Mouse (Mus musculus): ENCODE data around the gene E130308A19Rik. TPM values are rescaled to one million over a fixed set of nuclear protein-coding genes. Genes with fewer than 3 reads are reported as not detected.

E130308A19Rik gene
- total RNA-seq, 2 experiments from 2014 or later: 3.3 to 3.7 TPM

DNA sequence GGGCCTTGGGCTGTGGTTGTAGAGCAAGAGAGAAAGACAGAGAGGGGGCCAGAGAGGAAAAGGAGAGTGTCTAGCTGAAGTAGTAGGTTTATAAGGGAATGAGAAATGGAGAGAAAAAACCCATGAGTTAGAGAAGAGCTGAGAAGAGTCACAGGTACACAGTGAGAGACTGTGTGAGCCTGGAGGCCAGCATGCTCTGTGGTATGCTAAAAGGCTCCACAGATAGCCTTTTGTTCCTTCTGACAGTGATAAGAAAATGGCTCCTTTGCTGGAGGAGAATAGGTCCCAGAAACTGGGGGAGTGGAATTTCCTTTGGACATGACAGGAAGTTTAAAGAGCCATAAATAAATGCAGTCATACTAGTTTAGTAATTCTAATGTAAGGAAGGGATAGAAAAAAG is 13.2 kb downstream of the E130308A19Rik start:
- no peak for DNase-seq

DNA sequence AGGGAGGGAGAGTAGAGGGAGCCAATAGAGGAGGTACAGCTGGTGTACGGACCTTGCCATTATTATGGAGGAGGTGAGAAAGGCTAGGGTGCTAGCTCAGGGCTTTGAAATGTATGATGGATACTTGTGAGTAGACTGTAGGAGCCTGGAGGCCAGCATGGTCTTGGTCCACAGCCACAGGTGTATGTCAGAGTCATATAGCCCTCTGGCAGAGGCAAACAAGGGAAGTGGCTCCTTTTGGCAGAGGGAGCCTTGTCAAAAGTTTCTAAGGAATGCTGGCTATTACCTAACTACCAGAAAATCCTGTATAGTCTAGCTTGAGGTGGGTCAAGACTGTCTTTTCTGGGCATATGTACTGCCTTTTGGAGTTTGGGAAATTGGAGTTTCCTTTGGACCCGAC is 14.7 kb downstream of the E130308A19Rik start:
- DNase-seq: no peak

DNA sequence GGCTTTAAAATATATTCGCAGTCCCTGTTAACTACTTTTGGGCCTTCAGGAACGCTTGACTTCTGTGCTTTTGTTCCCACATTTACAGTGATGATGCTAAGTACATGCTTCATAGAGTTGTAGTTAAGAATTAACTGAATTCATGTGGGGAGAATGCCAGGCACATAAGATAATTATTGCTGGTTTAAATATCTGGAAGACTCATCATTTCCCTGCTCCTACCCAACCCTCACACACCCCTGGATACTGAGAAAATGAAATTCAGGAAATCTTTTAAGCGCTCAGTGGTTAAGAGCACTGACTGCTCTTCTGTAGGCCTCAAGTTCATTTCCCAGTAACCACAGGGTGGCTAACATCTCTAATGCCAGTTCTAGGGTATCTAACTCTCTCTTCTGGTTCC is 16.0 kb downstream of the E130308A19Rik start:
- no peak for DNase-seq

DNA sequence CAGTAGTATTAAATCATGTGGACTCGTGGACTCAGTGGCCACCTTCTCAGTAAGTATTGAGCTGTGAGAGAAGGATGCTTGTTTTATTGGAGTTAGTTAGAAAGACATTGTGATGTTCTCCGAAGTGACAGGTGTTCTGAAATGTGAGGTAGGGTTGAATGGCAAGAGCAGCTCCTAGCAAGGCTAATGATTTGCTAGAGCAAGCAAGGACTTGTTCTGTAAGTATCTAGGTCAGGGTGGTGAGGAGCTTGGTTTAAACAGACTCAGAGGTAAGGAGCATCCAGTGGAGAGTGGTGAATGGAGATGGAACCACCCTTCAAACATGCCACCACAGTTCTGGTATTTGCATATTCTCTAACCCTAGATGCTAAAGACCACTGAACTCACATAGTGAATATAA is 16.6 kb downstream of the E130308A19Rik start:
- DNase-seq: no peak

DNA sequence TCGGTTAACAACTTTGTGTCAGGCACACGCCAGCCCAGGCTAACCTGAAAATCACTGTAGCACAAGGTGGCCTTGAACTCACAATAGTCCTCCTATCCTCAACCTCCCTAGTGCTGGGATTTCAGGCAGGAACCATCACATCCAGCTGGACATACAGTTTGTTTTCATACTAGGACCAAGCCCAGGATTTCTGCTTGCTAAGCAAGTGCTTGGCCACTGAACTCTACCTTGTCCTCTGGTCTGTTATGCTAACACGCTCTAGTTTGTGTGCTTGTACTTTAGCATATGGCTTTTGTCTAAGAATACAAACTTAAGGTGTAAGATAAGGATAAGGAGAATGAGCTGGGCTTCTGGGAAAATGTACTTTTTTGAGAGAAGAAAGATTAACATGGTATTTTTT is 18.4 kb downstream of the E130308A19Rik start:
- DNase-seq: no peak

DNA sequence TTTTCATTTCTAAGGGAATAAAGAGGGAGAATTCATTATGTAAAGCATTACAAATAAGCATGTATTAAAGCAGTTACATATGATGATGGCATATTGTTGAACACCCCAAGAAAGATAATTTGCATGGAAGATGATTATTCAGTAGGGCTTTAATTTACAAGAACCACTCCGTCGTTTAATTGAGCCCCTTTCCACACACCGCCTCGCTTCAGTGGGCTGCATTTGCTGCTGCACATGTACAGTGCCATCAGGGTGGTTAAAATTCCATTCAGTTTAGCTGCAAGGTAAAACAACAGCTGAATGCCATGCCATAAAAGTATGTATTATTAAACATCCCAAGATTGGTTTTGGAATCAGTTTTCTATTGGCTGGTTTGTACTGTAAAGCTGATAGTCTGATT is 19.0 kb downstream of the E130308A19Rik start:
- no peak for DNase-seq

DNA sequence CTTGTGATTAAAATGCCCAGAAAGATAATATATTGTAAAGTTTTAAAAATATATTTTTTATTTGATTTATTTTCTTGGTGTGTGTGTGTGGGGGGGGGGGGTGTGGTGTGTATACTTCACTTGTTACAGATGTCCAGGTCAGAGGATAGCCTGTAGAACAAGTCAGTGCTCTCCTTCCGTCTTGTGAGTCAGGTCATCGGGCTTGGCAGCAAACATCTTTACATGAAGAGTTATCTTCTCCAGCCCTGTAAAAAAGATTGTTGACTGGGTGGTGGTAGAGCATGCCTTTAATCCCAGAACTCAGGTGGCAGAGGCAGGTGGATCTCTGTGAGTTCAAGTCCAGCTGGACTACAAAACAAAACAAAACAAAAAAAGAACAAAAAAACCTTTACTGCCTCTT is 19.6 kb downstream of the E130308A19Rik start:
- DNase-seq: no peak

DNA sequence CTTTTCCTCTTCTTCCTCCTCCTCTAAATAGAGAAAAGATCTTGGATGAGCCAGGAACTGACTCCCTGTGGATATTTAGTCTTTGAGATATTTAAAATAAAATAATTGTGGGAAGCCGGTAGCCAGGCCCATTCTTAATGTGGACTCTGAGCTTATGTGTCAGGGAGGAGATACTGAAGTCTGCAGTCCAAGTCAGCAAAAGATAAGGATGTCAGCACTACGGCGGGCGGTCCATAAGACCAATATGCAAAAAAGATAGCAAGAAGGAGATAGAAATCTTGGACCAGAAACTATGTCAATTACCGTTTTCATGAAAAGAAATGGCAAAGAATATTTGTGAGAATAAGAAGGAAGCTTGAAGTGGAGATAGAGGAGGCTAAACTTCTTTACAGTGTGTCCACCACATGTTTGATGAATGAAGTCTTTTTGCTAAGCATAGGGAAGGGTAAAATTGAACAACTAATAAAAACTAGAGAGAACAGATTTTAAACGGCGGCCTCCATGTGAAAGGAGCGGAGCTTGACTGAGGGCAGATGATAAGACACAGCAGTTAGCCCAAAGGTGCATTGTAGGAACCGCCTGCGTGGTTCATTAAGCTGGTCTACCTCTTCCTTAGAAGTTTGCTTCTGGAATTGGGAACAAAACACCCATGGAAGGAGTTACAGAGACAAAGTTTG is 20.1 kb downstream of the E130308A19Rik start:
- no peak for DNase-seq

DNA sequence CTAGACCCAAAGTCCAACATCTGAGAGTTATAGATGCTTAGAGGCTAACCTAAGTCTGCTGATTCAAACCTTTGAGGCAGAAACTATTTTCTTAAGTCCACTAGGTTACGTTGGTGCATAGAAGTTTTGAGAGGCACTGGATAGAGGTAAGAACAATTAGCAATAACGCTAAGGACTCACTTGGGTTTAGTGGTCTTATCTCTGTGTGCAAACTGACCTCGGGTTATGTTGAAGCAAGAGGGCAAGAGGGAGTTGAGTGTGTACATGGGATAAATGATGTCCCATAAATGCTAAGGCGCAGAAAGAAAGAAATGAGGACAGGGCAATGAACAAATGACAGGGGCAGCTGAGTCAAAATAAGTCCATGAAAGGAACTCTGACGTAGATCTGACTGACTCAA is 23.1 kb downstream of the E130308A19Rik start:
- no peak for DNase-seq

DNA sequence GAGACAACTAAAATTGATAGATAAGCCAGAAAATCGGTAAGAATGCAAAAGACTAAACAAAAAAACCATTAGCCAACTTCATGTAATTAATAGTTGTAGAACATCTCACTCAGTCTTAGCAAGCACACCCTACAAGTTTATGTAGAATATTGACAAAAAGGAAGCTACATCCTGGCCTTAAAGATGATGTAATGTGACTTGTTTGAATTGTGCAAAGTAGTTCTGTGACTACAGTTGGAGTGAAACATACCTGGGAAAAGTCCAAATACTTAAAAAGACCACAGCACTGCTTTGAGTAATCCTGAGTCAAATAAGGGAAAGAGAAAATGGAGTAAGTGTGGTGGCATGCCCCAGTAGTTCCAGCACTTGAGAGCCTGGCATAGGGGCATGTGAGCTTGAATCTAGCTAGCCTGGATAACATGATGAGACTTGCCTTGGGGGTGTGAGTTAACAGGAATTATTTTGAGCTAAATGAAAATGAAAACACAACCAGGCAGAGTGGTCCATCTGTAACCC is 26.2 kb downstream of the E130308A19Rik start:
- DNase-seq: no peak

DNA sequence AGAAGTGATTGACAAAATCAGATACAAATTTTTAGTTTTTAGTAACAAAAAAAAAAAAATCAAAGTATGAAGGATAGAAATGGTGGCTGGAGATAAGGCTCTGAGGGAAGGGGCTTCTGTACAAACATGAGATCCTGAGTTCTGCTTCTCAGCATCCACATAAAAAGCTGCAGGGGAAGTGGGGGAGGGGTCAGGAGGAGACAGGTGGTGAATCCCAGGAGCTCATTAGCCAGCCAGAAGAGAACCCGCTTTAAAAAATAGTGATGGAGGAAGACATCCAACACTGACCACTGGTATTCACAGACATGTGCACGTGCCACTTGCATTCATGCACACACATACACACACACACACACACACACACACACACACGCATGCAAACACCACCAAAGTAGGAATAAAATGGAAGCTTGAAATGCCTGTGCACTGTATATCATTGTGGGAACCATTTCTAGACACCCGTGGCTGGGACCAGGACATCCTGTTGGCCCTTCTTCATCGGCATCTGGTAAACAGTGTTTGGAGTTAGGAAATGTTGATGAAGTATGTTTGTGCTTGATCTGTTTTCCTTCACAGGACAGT is 30.1 kb downstream of the E130308A19Rik start:
- no peak for DNase-seq

DNA sequence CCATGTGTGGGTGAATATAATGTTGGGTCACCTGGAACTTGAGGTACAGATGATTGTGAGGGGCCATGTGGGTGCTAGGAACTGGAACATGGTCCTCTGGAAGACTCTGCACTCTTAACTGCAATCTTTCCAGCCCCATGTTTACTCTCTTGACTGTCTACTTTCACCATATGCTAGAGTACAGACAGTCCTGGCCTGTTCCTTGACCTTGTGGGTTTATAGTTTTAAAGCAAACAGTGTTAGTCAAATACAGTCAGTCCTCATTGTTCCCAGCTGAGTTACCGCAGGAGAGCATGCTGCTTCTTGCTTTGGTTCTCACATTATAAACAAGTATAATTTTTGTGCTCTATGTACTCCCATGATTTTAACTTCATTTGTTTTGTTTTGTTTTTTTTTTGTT is 36.2 kb downstream of the E130308A19Rik start:
- DNase-seq: no peak

DNA sequence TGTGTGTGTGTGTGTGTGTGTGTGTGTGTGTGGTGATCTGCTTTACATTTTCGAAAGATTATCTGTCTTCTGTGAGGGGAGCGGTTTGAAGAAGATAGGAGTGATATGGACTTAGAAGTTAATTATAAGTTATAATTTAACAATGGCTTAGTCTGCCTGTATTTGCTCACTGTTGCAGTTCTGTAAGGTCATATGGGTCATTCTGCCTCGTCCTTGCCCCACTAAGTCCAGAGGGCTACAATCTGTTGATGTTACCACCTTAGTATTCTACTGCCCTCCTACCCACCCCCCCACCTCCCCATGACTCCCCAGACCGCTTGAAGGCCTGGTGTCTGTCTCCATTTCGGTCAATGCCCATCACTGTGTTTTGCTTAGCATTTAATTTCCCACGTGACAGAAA is 37.4 kb downstream of the E130308A19Rik start:
- DNase-seq: no peak

DNA sequence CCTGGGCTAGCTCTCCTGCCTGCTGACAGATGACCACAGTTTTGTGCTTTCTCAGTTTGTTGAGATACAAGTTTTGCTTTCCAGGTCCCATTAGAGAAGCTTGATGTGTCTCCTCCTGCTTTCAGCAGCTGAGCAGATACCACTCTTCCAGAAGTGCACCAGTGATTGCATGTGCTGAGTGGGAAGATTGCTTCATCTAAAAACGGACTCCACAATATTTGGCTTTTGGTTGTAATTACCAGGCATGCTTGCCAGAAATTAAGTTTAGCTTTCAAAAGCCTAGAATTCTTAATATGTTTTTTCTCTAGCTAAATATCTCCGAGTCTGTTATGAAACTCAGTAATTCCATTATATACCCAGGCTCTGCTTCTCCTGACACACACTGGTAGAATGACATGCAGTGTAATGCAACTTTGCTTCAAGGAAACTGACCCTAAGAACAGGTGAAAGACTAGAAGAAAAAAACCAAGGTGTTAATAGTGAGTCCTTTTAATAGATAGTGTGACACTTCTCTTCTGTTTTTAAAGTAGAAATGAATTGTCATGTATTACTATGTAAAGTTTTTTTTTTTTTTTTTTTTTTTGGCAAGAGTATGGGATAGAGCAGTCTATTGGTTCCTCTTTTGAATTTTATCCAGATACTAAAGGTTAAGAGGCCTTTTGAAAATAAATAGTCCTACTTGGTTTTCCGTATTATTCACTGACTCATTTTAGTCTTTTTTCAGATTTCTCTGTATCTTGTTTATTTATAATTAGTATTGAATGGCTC is 40.7 kb downstream of the E130308A19Rik start:
- no peak for DNase-seq

DNA sequence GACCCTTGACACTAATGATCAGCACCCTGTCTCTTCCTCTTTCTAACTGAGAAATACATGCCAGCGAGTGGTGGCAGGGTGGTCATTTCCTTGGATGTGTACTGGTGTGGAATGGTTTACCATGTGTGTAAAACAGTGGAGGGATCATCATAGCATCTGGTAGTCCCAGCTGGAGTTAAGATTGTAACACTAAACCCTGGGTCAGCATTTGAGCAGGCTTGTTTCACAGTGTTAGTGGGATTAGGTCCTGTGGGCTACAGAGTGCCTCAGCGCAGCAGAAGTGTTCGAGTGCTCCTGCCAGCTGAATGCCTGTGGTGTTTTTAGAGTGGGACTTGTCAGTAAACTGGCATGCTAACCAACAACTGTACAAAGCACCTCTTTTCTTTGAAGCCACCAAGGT is 42.0 kb downstream of the E130308A19Rik start:
- DNase-seq: no peak

DNA sequence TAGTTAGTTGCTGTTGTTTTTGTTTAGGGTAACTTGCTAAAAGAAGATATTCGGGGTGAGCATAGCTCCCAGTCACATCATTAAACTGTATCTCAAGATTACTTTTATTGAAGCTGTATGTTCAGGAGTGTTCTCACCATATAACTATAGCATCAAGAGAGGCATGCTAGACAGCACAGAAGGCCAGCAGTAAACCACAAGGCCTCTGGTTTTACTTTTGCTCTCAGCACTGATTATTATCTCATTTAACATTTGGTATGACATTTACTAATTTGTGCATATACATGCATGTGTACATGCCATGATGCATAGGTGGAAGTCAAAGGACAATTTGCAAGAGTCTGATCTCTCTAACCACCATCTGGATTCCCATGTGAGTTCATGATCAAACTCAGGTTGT is 43.1 kb downstream of the E130308A19Rik start:
- no peak for DNase-seq

DNA sequence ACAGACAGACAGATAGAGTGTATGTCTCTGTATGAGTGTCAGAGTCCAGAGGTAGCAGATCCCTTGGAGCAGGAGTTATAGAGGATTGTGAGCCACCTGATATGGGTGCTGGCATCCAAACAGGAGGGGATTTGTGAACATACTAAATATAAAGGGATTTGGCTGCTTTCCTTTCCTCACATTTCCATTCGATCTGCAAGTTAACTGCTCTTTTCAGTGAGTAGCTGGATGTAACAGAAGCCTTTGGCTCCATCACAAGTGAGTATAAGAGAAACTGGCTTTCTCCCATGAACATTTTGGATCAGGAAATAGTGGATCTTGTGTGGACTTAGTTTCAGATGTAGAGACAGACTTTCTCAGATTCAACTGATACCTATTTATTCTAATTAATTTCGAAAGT is 44.0 kb downstream of the E130308A19Rik start:
- DNase-seq: no peak

DNA sequence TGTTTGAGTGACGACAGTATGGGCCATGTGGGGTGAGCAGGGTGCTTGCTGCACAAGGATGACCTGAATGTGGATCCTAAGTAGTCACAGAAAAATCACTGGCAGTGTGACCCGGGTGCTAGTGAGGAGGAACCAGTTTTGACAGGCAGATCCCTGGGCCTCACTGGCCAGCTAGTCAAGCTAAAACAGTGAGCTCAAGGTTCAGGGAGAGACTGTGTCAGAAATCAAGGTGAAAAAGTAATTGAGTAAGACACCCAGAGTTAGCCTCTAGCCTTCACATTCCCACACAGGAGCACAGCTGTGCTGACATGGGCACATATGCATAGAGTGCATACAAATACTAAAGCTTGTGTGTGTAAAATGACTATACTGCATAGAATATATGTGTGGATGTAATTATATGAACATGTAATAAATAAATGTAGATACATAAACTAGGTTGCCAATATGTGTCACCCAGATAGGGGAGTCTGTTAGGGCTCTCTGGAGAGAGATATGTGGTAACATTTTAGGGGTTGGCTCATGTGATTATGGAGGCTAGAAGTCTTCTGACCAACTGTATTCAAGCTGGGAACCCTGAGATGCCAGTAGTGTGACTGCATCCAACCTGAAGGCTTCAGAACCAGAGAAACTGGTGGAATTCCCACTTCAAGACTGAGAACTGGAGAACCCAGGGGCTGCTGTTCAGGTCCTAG is 47.6 kb downstream of the E130308A19Rik start:
- no peak for DNase-seq

DNA sequence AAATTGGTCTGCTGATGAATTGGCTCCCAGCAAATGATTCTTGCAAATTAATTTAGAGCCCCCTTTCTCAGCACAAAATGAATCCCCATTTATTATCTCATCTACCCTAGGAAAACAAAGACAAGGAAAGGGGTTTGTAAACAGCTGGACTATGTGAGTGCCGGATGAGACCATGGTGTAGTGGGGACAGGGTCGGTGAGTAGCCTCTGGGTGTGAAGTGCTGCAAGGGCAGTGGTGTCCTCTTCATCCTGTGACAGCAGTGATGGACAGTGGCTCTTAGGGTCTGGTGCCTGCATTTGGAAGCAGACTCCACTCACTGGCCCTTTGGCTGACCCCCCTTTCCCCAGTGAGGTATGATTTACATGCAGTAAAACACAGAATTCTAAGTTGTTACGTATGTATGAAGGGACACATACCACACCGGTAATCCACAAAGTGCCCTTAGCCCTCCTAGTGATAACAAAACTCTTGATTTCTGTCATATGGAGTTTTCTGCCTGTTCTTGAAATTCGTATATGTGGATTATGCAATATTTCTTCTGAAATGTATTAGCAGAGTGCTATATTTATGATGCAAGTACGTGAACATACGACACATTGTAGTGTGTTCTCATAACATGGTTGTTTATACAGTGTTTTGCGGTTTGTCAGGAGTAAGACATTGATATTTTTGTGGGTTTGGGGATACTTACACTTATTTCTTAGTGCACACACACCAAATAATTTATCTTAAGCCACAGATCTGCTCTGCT is 49.1 kb downstream of the E130308A19Rik start:
- no peak for DNase-seq

DNA sequence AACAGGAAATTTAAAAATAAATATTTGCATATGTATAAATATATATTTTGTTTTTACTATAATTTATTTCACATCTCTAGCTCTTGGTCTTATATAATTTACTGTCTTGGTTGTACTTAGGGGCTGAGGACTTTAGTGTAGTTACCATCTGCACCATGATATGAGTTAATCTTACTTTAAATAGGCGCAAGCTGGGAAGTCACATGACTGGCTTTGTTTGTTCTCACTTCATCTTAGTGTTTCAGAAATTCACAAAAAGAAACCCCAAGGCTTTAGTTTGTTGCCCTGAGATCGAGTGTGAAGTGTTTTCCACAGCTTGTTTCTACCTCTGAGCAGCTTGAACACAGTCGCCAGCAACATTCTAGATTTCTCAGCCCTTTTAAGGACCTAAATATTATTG is 49.7 kb downstream of the E130308A19Rik start:
- no peak for DNase-seq

DNA sequence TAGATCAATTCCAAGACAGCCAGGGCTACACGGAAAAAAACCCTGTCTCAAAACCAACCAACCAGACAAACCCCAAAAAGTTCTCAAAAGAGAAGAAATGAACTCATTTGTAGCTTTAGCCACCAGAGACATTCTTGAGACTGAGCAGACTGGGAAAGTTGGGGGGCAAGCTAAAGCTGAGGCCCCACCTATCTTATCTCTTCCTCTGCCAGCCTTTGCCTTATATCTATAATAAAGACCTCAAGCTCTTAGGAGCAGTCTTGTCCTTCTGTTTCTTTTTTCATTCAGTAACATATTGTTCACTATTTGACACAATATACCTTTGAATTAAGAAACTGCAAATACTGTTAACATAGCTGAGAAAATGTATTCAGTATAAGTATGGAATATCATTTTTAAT is 55.4 kb downstream of the E130308A19Rik start:
- no peak for DNase-seq

DNA sequence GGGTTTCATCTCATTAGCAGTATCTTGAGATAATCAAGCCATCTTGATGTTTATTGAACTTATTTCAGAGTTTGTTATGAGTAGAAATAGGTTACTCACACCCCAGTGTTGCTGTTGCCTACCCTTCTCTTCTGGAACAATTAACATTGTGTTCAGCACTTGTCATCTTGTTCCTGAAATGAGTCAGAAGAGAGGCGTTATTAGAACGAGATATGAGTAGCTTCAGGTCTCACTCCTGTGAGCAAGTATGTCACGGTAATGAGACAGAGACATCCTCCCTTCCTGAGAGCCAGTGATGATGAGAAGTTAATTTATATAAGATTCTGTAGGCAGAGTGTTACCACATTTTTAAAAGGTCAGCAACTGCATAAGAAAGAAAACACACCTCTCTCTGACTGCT is 56.5 kb downstream of the E130308A19Rik start:
- no peak for DNase-seq
